Mouse (Mus musculus) T-helper 17 cell (primary cell): ENCODE measurements around the gene Eef1b2.

Experiments used
- in situ Hi-C, 2 experiments: fragments of 300-600 bp; cut with MboI, MseI; formaldehyde crosslinking; loops; 1 replicate in 1 of 2; 2 replicates in 1 of 2; pipeline ENCODE4 v1.15.1; 2025; ENCODE audit warnings: high pct_unique_total_duplicates in 2 of 2

The Eef1b2 gene

DNA sequence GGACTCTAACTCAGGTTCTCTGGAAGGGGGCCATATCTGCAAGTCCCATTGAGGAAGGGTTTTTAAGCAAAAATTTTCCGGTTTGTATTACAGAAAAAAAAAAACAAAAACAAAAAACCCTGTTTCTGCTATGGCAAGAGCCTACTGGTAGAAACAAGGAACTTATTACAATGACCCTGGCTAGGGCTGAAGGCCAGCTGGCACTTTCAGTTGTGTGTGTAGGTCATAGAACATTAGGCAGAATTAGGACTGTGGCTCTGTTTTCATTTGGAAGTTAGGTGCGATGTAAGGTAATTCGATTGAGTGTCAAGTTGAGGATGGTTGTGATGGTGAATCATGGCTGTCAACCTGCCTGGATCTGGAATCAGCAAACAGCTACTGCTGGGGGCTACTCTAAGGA is 11.9 kb downstream of the Eef1b2 start:
- in situ Hi-C loops = loop anchor here in 1 of 2 experiments (25.0 kb wide), 1 partner anchor 1999 kb away; the partner anchor contains the start of genes Idh1 and Pikfyve

DNA sequence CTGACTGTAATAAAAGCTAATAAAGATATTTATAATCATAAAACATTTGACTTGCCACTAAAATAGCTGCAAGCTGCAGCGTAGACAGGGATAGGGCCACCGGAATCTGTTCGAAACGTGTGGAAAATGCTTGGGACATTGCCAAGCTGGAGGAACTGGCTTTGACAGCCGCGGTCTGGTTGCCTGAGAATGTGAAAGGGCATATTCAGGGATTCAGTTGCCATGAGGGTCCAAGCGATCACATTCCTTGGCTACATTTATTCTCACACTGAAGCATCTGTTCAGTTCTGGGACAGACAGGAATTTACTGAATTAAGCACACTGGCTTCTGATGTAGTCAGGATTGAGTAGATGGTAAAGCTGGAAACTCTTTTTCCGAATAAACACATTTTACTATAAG is 14.2 kb downstream of the Eef1b2 start:
- in situ Hi-C loops = loop anchor here in 1 of 2 experiments (10.0 to 25.0 kb wide), 2 partner anchors 446 to 1996 kb away; partner anchors contain the start of genes Idh1 and Pikfyve

DNA sequence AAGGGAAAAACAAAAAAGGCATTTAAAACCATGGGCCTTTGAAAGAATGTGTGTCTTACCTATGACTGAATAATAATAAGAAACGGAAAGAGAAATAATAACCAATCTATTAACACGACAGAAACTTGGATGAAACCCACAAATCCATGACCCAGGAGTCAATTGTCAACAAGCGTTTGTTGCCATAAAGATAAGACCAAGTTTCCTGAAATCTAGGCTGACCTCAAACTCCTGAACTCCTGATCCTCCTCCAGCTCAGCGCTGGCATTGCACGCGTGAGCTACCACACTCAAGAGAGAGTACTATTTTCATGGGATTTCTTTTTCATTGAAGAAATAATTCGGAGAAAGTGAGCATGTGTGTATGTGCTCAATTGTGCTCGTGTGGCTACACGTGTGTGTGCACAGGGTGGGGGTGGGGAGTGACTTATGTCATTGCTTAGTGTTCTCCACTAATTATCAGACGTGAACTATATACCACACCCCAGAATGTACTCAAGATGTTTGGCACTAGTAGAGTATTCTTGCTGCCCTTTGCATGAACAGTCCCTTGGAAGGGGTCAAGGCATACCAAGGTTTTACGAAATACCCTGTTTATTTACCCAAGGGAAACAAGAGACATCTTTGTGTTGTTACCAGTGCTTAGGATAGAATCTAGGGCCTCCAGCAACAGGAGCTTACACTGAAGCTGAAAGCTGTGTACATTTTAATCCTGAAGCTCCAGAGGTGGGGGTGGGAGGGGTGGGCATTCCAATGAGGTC is 15.9 kb downstream of the Eef1b2 start:
- in situ Hi-C loops = loop anchor here in 1 of 2 experiments (10.0 to 25.0 kb wide), 2 partner anchors 448 to 1995 kb away; partner anchors contain the start of genes Idh1 and Pikfyve

GRCm38 (mm10) chr1:63195848-63196512 is 19.4 kb downstream of the Eef1b2 start:
- in situ Hi-C loops = loop anchor here in 1 of 2 experiments (10.0 to 25.0 kb wide), 2 partner anchors 451 to 1991 kb away; partner anchors contain the start of genes Idh1 and Pikfyve

DNA sequence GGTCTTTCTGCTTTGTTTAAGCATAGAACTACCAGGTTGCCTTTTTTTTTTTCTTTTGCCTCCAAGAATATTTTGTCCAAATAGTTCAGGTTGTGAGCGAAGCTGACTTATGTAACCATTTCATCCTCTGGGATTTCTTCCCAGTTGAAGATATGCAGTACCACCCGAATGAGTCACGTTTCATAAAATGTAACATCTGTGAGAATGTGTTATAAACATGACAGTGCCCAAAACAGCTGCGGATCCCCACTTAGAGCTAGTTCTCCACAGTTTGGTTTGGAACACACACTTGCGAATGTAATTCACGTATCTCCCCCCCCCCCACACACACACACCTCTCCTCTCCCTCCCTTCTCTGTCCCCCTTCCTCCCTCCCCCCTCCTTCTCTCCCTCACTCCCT is 22.8 kb downstream of the Eef1b2 start:
- in situ Hi-C loops = loop anchor here in 1 of 2 experiments (10.0 to 25.0 kb wide), 2 partner anchors 455 to 1988 kb away; partner anchors contain the start of genes Idh1 and Pikfyve

DNA sequence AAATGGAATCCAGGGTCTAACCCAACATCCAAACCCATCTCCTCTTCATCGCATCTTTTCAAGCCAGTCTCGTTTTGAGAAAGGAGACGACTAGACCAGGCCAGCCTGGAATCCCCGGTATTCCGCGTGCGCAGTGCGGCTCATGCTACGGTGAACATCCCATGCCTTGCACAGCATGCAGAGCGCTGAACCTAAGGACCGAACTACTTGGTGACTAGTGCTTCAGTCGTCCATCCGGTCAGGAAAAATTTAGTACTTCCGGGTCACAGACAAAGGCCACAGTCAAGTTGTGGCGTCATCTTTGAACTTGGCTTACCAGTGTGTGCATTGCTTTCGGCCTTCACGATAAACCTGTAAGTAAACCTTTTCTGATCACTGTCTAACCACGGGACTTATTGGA is 23.7 kb downstream of the Eef1b2 start:
- in situ Hi-C loops = no loop called here

- in situ Hi-C loops = no loop called here
Observed at GRCm38 (mm10) chr1:63201672-63202071, 25.0 kb downstream of the Eef1b2 start.

DNA sequence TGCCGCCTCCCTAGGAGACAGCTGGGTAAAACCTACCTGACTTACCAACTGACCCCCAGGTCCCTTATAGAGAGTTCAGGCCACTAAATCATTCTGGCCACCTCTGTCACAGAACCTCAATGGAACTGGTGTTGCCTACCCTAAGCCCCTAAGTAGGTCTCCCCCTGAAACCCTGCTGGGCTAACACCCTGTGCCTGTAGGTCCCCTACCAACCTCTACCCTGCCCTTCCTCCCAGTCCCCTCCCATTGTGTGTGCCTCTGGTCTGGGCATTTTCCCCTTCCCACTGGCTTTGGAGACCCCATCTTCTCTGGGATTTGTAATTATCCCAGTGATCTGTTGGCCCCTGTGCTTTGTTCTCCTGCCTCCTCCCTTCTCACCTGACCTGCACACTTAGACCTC is 26.8 kb downstream of the Eef1b2 start:
- in situ Hi-C loops = no loop called here

GRCm38 (mm10) chr1:63203950-63204659 is 27.5 kb downstream of the Eef1b2 start:
- in situ Hi-C loops = no loop called here

DNA sequence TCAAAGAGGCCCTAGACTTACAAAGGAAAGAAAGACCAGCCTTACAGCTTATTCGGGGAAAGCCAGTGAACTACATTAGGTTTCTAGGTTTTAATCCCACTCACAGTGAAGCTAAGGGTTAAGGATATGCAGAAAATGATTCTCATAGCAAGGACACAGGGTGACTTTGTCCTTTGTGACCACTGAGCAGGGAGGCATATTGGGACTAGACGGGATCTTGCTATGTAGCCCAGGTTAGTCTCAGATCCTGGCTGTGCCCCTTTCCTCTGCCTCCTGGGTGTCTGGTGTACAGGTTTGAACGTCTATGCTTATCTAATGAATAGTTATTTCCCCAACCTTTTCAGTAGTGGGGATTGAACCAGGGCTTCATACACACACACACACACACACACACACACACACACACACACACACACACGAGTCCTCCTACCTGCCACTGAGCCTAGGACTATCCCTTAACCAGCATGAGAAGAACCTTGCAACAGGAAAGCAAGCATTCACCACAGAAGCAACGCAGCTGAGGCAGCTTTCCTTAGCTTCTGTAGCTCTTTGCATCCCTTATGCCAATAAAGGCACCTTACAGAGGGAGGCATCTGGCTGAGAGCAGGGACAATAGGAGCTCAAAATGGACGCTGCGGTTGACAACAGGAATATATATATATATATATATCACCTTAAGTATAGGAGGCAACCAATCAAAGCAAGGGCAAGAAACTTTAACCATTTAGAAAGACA is 28.2 kb downstream of the Eef1b2 start:
- in situ Hi-C loops = no loop called here

DNA sequence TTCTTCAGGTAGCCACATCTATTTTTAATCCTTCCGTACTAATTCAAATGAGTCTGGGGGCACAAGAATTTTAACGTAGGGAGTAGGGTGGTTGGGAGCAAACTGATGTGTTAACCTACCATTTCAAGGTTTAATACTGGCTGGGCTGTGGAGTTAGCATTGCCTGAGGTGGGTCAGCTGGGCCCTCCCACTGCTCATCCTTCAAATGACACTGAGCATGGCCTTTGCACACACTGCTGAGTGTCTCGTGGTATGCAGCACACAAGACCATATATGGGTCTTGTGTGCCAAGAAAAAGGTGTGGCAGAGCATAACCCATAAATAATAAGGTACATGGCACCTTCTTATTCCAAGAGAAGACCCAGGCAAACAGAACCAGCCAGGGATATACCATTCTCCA is 31.0 kb downstream of the Eef1b2 start:
- in situ Hi-C loops = no loop called here

GRCm38 (mm10) chr1:63209861-63210529 is 33.4 kb downstream of the Eef1b2 start:
- in situ Hi-C loops = loop anchor here in 1 of 2 experiments (10.0 kb wide), 1 partner anchor 1655 kb away; no protein-coding TSS in a partner anchor

GRCm38 (mm10) chr1:63213478-63214270 is 37.0 kb downstream of the Eef1b2 start:
- in situ Hi-C loops = loop anchor here in 1 of 2 experiments (10.0 kb wide), 1 partner anchor 1651 kb away; no protein-coding TSS in a partner anchor

GRCm38 (mm10) chr1:63214271-63214558 is 37.6 kb downstream of the Eef1b2 start, which contains the start of gene Gpr1:
Gpr1 (minus strand) TSS chr1:63214543.
- in situ Hi-C loops = loop anchor here in 1 of 2 experiments (10.0 kb wide), 1 partner anchor 1651 kb away; no protein-coding TSS in a partner anchor

GRCm38 (mm10) chr1:63214631-63215030 is 38.0 kb downstream of the Eef1b2 start:
- in situ Hi-C loops = loop anchor here in 1 of 2 experiments (10.0 kb wide), 1 partner anchor 1650 kb away; no protein-coding TSS in a partner anchor

DNA sequence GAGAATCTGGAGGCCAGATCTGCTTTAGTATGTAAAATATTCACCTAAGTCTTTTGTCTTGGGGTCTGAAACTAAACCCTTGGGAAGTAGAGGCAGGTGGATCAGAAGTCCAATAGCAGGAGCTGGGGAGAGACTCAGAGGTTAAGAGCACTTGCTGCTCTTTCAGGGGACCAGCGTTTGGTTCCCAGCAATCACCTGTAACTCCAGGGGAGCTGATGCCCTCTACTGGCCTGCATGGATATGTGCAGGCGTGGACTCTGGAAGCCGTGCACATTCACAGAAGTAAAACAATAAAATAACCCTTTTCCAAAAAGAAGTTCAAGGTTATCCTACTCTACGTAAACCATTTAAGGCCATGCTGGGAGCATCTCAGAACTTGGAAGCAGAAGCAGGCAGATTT is 42.7 kb downstream of the Eef1b2 start:
- in situ Hi-C loops = loop anchor here in 1 of 2 experiments (10.0 kb wide), 1 partner anchor 1646 kb away; no protein-coding TSS in a partner anchor

DNA sequence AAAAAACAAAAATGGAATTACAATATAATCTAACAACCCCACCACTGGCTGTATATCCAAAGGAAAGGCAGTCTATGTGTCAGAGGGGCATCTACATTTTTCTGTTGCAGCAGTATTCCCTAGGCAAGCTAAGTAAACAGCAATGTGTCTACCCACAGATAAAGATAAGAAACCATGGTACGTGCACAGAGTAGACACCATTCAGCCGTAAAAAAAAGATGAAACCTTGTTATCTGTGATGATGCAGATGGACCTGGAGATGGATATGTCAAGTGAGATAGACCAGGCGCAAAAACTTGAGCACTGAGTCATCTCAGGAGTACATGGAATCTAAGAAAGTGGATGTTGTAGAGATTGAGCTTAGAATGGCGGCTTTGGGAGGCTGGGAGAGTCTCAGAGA is 48.4 kb downstream of the Eef1b2 start:
- in situ Hi-C loops = no loop called here

GRCm38 (mm10) chr1:63225890-63226289 is 49.3 kb downstream of the Eef1b2 start:
- in situ Hi-C loops = no loop called here

- in situ Hi-C loops = no loop called here
Observed at GRCm38 (mm10) chr1:63227241-63227640, 50.6 kb downstream of the Eef1b2 start.
